Mouse (Mus musculus): ENCODE data around the gene Atg7.

GRCm38 (mm10) chr6:114894548-114895106 is 251.7 kb downstream of the Atg7 start:
- no peak for TF ChIP-seq HCFC1 (IDR thresholded peaks at IDR 0.05; ENCODE audit: borderline replicate concordance, insufficient read depth, low read length)
- TF ChIP-seq ZNF384 (IDR thresholded peaks at IDR 0.05; ENCODE audit: low read depth, low read length) = peak; percentile 53; the same call in 1 of the 2 replicates
- no peak for TF ChIP-seq MAFK (IDR thresholded peaks at IDR 0.05; ENCODE audit: insufficient read depth, low read depth, low read length)
